Comparison of ENCODE assay signal across 8 mouse cellular contexts in the genomic region with DNA sequence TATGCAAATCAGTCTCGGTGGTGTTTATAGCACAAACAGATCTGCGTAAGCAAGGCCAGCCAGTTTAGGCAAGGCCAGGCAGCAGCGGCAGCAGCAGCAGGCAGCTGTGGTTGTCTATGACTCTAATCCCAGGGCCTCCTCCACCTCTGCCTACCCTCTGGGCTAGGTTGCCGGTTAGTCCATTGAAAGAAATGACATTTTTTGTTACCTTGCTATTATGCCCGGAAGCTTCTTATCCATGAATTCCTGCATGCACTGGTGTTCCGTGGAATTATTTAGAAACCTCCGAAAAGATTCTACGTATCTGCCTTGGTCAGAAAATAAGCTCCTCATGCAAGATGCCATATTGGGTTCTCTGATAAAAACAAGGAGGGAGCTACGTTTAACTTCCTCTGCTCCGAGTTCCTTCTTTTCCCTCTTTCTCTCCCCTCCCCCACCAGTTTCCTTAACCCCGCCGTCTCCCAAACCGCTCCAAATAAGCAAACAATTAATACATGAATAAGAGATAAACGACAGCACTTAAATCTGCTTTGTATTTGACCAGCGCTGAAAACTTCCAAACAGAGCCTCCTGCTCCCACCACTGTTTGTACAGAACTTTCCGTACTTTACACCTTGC. TPM values are rescaled to one million over a fixed set of nuclear protein-coding genes. Genes with fewer than 3 reads are reported as not detected.
DNase-seq lines count a peak whose midpoint lies in the region; ATAC-seq lines count a peak whose summit lies in the region.

No protein-coding gene starts in this region.

- DNase-seq in adrenal gland, adult 2 months: peak; percentile 81
- peak; percentile 55 for DNase-seq in embryo, embryonic 10.5 days (ENCODE audit: low spot score)
- DNase-seq in gastrocnemius, postnatal 4 days (ENCODE audit: low spot score in 2 of 2): peak; percentile 23 to 45
- peak; percentile 18 to 62 for DNase-seq in left cerebral cortex, adult 9 months (ENCODE audit: low spot score in 2 of 2)
- peak; percentile 39 for DNase-seq in right cerebral cortex, postnatal 14 days
- no peak for DNase-seq in spleen, postnatal 14 days (ENCODE audit: low spot score in 2 of 2)

- peak overlapping the region; percentile 46; the same call in 1 of the 2 replicates for H3K9ac ChIP-seq in intestine, embryonic 16.5 days (ENCODE audit: low read depth, low read length)

- H3K9me3 ChIP-seq in intestine, embryonic 16.5 days (ENCODE audit: control insufficient read depth, low read length): no peaks in the 10 kb centered on the region

- H3K4me2 ChIP-seq in intestine, embryonic 16.5 days (ENCODE audit: low read depth, low read length): peak overlapping the region; percentile 62

- H3K27ac ChIP-seq in intestine, embryonic 16.5 days (ENCODE audit: low read length): 0 out of 2 replicates have a peak overlapping the region, but pooled peaks have one; percentile 2

- H3K4me1 ChIP-seq in intestine, embryonic 16.5 days (ENCODE audit: control insufficient read depth, insufficient read depth, low read length): no peaks in the 10 kb centered on the region; the same call in 1 of the 2 replicates

- peak overlapping the region; percentile 35 for H3K4me3 ChIP-seq in intestine, embryonic 16.5 days (ENCODE audit: low read length)

- 4% methylated on average over 16 of the region's 16 CpGs for WGBS in intestine, embryonic 16.5 days

- H3K36me3 ChIP-seq in intestine, embryonic 16.5 days (ENCODE audit: control insufficient read depth, insufficient read depth, low read length): no peaks in the 10 kb centered on the region

- H3K27me3 ChIP-seq in intestine, embryonic 16.5 days (replicated peaks; ENCODE audit: control insufficient read depth, insufficient read depth, low read length): no peaks in the 10 kb centered on the region

- peak; percentile 73 for ATAC-seq in intestine, embryonic 16.5 days
- ATAC-seq in megakaryocyte, adult 5-6 weeks (ENCODE audit: poor library complexity, severe bottlenecking): peak; percentile 79

RNA-seq across cellular contexts. Expression of gene Hnmt, which starts 0.6 kb away (rescaled TPM):
- total RNA-seq in adrenal gland, adult 2 months (2021): 10 to 100 TPM; 12.7 to 15.7 TPM
- polyA plus RNA-seq in adrenal gland, adult 2 months (2012; rRNA removed): 0.34 and 0.37 TPM in 2 replicates
- total RNA-seq in gastrocnemius, postnatal 4 days (2021): 1 to 10 TPM; 2.5 to 3.7 TPM
- polyA plus RNA-seq in intestine, embryonic 16.5 days (2015; fragmentation: Nextera tagmentation; extraction: Ambion mirVana): 1.1 and 1.3 TPM in 2 replicates
- 15.1 and 16.1 TPM in 2 replicates for total RNA-seq in megakaryocyte, adult 5-6 weeks (2015)
- total RNA-seq in megakaryocyte, adult 5-6 weeks (2017): 27.2 and 41.2 TPM in 2 replicates

RNA-seq across cellular contexts. Expression of gene Tbpl2, which starts 47.8 kb away (rescaled TPM):
- not detected for total RNA-seq in adrenal gland, adult 2 months (2021)
- polyA plus RNA-seq in adrenal gland, adult 2 months (2012; rRNA removed): not detected in 2 replicates
- not detected for total RNA-seq in gastrocnemius, postnatal 4 days (2021)
- polyA plus RNA-seq in intestine, embryonic 16.5 days (2015; fragmentation: Nextera tagmentation; extraction: Ambion mirVana): not detected in 2 replicates
- total RNA-seq in megakaryocyte, adult 5-6 weeks (2015): not detected in 2 replicates
- not detected in 2 replicates for total RNA-seq in megakaryocyte, adult 5-6 weeks (2017)

Comparison
In these comparisons a context has a peak if more than half of its experiments do, and no peak if none do; other contexts are left out.
1. DNase-seq: peak in adrenal gland, adult 2 months (single experiment), embryo, embryonic 10.5 days (single experiment), gastrocnemius, postnatal 4 days (2 of 2), left cerebral cortex, adult 9 months (2 of 2) and right cerebral cortex, postnatal 14 days (single experiment); none in spleen, postnatal 14 days (0 of 2).